Mouse (Mus musculus) layer of hippocampus, postnatal 36 days (tissue): ENCODE measurements around the gene Tmem30c. TPM values are rescaled to one million over a fixed set of nuclear protein-coding genes. Genes with fewer than 3 reads are reported as not detected.
"Not testable (repeated sequence)": the region's sequence is repeated elsewhere in the genome, so short reads cannot be mapped to it uniquely, and the experiment has no call there.

Experiments used
- DNase-seq, 2 experiments: peaks; one replicate each; pipeline ENCODE4 v3.0.0; 2022
- total RNA-seq, 2 experiments: library from RNA; stranded (reverse); gene quantifications; 2 replicates each; pipeline ENCODE4 v1.2.3; 2021

The Tmem30c gene
- total RNA-seq, 2 experiments from 2014 or later: 0.32 to 0.40 TPM

DNA sequence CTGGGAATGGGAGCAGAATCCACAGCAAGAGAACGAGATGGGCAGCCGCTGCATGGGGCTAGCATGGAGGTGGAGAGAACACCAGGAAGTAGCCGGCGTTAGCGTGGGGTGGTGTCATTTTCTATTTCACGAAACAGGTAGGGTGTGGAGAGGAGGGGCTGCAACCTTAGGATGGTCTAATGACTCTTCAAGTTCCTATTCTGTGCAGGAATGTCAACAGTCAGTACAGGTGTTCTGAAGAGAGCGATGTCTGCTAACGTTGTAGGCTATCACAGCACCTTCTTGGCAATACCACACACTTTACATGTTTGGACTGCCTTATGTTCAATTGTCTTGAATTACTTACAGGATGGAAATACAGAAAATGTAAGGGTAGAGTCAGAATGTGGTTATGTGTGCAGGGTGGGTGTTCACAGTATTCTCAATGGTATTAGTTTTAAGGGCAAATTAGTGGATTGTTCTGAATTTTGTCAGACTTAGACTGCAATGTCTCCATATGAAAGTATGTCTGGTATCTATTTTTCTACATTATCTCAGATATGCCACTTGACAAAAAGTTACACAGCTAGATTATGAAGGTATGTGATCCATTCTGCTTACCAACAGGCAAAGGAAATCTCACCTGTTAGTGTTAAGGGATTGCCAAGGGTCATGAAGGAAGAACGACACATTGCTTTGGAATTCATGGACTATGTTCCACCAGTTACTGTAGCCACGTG, 2.7 kb upstream of the Tmem30c start:
- DNase-seq: no peak

DNA sequence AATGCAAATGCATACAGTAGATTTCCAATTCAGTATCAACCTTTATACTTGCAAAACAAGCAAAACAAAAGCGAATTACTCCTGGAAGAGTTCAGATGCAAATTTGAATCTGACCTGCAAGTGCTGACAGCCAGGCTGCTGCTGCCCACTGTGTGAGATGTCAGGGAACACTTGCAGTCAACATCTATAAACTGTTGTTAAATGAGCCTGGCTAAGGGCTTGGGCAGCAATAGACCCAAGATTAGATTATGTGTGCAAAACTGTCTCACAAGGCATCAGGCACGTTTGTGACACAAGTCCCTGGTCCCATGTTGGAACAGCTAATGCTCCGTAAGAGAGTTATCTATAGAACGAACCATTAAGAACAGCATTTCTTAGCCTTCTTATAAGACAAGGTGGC, 369 bp downstream of the Tmem30c start:
- DNase-seq: no peak

DNA sequence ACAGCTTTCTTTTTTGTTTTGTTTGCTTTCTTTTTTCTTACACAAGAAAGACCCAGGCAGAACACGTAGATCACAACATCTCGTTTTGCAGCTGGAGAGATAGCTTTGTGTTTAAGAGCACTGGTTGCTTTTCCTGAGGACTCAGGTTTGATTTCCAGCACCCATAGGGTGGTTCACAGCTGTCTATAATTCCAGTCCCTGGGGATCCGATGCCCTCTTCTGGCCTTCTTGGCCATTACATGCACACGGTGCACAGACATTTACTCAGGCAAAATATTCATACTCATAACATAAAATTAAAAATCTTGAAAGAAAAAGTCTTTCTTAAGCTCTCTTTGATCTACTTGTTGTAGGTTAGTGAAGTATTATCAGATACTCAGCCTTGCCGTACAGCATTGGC, 969 bp downstream of the Tmem30c start:
- DNase-seq: no peak

DNA sequence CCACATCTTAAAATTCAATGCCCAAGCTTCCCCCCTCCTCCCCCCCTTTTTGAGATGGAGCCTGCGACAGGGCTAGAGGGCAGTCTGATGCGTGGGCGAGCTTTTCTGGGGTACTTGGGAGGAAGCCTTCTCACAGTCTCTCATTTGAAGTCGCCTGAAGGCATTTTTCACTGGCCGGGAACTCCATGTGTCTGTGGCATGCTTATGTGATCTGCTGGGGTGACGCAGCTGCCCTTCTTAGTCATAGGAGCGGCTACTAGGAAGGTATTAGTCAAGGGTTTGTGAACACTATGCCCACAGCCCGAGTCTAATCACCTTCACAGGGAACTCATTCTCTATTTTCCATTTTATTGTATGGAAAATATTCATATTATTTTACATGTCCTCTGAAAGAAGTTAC, 11.2 kb downstream of the Tmem30c start:
- DNase-seq: no peak

DNA sequence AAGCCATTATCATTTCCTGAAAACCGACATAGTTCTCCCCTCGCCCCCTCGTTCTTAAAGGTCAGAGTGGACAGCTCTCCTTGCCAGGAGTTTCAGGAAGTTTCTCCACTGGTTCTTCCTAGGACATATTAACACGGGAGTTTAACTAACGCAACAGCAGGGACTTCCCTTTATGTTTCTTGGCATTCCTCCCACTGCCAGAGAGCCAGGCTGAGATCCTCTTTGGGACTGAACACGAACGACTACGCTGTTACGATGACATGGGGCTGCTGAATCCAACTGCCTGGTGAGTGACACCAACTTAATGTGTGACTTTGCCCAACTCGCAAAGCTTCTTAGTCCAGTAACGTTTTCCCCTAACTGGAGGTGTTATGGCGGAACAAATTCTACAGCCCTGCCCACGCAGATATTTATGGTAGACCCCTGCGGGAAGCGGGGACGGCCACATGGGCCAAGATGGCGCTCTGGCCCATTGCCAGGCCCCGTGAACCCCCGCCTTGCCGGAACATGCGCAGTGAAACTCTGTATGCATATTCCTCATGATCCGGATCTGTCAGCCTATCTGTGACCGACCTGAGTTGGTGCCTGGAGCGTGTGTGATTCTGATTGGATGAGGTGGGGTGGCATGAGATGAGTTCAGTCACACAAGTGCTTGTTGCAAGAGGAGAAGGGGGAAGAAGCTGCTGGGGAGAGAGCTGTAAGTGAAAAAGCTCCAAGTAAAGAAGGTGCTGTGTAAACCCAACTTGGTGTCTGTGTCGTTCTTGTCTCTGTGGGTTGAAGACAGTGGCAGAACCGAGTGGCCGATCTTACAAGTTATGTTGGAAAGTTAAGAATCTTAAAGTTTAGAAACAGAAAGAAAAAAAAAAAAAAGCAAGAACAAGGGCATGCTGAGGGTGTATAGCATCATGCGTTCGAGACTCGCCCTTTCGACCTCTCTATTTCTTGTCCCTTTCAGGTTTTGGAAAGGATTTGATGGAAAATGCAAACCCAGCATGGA, 12.1 kb downstream of the Tmem30c start:
- DNase-seq: no peak

DNA sequence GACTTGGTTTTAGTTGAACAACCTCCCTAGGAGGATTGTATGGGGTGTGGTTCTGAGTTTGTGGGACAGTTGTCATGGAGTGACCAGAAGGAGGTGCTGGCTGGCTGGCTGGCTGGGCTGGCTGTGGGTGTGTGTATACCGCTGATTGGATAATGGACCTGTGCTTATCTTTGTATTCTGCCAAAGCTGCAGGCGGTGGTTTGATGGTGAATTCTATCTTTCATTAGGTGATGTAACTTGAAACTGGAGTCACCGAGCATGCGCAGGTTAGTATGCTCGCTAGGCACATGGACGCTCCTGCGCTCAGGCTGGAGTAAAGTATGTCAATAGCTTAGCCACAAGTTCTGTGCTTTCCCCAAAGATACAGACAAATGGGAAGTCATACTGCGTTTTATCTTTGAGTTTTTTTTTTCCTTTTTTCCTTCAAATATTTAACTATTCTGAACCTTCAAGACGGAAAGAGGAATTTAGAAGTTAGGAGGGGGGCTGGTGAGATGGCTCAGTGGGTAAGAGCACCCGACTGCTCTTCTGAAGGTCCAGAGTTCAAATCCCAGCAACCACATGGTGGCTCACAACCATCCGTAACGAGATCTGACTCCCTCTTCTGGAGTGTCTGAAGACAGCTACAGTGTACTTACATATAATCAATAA, 13.6 kb downstream of the Tmem30c start:
- no peak for DNase-seq

DNA sequence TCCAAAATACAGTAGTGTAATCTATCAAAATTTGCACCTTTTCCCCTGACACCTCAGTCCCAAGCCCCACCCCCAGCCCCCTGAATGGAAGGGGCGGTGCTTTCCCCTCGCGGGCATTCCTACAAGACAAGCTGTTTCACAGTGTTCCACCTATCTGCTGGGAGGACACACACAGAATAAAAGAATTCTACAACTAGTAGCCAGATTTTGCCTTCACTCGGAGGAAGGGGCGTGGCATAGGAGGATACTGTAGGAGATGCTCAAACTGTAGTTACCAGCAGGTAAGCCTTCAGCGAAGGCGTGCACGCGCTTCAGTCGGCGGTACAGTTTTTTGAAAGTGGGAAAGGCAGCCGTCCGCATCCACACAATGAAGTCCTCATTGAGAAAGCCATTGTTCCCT, 22.9 kb downstream of the Tmem30c start:
- DNase-seq: no peak

DNA sequence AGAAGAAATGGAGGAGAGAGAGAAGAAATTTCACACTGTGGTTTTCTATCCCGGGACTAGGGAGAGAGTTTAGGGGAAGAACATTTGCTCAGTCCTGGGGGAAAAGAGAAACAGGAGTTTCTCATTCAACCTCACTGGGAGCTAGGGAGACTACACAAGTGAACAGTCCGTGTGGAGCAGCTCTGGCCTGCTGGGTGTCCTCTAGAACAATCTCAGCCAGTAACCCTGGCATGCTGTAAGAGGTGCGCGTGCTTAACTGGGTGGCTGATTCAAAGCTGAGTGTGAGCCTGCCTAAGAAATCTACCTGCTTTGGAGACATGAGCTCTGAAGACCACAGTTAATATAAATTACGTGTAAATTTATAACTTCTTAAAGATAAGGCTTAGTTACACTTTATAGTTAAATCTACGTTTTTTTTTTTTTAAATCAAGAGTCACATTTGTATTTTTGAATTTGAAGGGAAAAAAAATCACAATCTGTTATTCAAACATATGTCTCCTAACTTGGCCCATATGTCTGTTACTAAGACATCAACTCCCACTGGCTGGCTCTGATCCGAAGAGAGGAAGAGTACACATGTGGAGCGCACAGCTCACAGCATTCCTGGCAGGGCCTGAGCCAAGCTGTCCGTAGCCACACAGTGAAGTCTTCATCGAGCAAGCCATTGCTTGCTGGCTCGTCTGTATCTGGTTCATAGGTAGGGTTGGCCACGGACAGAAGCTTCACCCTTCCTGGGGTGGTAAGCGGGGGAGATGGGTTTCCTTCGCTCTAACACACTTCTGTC, 24.4 kb downstream of the Tmem30c start:
- DNase-seq: peak; percentile 62 to 64

DNA sequence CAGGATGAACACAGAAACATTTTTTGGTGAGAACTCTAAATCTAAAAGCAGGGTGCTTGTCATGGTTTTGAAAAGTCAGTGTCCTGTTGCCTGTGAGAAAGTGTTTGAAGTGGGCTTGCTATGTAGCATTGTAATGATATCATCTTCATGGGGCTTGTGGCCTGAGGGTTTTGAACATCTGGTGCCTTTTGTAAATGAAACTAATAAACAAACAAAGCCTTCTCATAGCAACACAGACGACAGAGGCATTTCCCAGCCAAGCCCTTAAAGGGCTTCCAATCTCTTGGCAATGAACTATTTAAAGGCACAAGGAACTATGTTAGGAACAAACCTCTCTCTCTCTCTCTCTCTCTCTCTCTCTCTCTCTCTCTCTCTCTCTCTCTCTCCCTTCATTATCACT, 25.6 kb downstream of the Tmem30c start:
- no peak for DNase-seq

DNA sequence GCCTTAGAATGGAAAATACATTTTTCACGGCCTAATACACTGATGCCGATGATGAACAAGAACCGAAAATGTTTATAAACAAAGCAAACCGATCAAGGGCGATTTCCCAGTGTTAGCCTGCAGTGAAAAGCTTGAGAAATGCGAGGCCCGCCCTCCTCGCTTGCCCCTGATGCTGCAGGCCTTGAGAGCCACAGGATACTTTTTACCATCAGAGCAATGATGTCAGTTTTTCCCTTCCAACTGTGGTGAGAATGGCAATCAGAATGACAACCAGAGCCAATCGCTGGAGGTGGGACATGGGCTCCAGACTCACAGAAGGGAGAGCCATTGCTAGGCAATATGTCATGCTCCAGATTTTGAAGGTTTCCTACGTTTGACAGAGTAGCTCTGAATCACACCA, 32.5 kb downstream of the Tmem30c start:
- DNase-seq: no peak

DNA sequence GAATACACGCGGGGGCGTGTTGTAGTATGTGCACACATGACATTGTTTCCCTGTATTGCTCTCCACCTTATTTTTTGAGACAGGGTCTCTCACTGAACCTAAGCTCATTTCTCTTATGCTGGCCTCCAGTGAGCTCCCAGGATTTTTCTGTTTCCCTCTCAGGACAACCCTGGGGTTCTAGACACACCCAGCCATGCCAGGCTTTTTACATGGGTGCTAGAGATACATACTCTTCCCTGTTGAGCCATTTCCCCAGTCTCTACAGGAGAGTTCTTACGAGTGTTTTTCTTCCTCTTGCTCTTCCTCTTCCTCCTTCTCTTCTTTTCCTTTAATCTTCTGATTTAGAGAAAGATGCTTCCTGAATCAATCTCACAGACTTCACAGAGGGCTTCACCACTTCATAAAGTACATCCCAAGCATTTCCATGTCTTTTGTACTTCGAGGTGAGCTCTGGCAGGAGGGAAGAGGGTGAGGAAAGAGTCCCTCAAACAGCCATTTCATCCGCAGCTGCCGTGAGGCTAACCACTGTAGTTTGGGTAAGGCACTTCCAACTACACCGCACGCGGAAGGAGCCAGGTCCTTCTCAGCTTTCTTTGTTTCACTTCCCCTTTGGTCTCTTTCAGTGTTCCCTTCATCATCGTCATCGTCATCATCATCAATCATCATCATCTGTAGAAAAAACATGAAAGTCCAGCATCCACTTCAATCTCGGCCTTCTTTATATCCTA, 33.1 kb downstream of the Tmem30c start:
- DNase-seq: no peak

DNA sequence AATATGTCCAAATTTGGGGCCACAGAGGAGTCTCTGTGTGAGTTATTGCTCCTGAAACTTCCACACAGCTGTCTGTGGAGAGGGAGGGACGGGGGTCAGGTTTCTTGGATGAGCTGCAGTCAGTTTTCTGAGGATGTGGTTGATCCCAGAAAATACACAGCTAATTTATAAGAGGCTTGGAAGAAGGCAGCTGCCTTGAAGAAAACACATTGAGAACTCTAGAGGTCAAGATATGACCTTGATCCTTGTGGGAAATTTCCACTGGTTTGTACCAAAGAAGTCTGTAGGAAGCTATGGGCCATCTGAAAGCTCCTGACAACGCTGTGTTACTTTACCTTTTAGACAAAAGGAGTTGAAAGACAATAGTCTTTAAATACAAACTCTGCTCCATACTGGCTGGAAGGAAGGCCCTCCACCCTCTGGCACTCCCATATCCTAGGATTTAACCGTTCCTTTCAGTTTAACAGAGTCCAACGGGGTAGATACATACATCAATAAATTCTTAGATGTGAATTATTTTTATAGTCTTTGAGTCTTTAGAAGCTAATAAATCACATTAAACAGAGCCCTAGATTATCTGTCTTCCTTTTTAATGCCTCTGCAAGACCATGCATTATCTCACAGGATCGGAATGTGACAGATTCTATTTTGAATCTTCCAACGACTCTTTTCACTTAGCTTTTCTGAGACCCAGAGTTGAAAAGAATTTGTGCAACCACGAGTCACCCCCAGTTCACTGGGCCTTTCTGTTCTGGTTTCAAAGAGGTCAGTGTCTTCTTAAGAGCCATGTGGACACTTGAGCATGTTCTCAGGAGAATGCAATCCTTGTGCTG, 40.9 kb downstream of the Tmem30c start:
- DNase-seq: no peak

DNA sequence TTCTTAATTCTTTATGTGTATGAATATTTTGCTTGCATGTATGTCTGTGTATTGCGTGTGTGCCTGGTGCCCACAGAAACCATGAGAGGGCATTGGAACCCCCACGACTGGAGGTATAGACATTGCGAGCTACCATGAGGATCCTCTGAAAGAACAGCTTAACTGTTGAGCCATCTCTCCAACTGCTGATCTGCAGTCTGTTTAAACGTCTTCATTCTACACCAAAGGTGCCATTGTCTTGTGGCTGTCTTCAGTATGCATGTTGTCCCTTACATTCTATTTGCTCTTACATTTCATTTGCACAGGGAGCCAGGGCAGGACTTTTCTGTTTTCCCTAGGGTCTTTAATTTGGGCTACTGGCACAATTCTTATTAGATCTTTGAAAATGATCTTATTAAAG, 41.7 kb downstream of the Tmem30c start:
- no peak for DNase-seq

DNA sequence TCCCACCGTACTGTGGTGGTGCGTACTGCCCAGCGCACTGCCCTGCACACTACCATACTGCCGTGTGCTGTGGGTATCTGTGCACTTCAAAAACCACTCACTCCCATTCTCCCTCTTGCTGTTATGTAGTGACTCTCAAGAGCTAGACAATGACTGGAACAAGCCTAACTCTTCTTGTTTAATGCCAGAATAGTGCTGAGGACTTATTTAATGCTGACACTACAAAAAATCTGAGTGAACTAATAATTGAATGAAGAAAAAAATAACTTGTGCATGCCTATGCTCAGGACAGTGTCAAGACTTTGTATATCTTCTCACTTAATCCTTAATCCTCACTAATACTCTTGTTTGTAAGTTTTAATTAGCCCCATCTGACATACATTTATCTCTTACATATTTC, 45.2 kb downstream of the Tmem30c start:
- DNase-seq: no peak

DNA sequence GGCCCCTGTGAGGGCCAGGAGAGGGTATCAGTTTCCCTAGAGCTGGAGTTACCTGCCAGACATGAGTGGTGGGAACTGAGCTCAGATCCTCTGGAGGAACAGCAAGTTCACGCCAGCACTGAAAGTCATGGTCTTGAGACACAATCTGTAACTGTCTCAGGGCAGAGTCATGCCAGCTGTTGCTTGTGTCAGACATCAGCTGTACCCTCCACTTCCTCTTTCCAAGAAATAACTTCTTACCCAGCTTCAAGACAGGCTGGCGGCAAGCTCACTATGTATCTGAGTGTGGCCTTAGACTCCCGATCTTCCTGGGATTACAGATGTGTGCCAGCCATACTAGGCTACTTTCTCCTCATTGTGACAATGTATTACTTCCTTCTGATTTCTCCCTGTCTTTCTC, 46.1 kb downstream of the Tmem30c start:
- no peak for DNase-seq

DNA sequence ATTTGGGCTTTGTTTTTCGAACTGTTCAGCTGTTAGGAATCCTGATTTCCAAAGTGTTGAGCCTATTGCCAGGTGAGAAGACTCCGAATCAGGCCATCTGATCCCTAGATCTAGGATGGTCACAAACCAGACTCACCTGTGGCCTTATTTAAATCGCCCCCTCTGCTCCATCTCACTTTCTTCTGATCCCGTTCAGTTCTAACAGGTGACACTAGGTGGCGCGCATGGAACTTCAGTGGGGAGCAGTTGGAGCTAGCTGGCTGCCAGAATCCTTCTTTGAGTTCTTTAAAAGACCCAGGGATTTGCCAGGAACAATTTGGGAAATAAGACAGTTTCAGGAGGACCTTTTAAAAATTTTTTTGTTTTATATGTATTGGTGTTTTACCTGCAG, 48.8 kb downstream of the Tmem30c start:
- DNase-seq: peak; percentile 68 to 77

DNA sequence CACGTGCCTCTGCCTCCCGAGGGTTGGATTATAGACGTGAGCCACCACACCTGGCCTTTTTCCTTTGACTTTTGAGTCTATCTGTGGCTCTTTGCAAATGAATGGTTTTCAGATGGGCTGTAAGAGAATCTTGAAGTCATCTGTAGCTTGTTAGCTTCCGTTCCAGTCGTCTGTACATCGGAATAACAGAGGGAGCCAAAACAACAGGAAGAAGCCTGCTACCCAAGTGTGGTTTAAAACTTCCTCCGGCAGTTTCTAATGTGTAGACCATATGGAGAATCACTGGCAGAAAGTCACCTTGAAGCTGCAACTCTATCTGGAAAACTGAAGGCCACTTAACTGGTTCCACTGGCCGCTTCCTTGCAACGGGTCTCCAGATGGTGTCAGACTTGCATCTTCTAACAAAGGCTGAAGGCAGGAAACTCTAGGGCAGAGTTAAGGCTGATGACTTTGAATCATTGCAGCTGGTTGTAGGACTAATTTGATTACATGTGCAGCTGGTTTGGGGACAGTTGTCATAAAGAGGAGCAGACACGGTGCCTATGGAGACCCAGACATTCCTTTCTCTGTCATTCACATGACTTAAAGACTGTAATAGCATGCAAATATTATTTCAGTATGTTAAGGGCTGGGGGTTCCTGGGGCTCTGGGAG, 49.3 kb downstream of the Tmem30c start:
- DNase-seq: no peak

DNA sequence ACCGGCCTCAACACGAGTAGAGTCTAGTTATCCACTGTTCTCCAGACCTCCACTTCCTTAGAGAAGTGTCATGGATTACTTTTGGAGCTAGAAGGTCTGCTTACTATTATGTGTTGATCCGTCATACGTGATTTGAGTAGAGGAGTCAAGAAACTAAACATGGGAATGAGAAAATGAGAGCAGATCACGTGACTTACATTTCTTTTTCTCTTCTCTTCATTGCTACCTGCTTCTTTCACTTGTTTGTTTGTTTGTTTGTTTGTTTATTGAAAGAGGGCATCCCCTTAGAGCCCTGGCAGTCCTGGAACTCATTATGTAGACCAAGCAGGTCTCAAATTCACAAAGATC, 49.8 kb downstream of the Tmem30c start:
- no peak for DNase-seq

DNA sequence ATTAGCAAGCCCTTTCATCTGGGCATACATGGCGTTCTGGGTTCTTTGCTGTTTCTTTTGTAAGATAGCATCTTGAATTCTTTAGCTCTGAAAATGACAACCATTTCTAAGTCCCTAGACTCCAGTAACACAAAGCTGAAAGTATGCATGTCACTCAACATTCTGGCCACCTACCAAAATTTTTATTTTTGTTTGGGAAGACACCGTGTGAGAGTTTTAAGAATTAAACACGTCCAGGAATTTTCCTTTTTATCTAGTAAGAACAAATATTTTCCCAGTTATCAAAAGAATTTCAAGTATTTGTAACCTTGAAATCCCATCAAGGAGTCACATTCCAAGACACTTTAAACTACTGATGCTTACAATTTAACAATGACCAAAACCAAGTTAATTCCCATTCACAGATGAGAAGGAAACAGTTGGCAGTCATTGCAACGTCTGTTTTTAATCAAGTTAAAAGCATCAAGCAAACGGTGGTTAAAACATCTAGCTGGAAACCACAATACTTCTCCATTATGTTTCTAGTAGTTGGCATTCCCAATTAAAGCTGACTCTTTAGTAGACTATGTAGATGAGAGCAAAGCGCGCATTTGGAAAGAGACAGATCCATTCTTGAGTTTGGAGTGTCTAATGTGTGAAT, 56.7 kb downstream of the Tmem30c start:
- DNase-seq: no peak

DNA sequence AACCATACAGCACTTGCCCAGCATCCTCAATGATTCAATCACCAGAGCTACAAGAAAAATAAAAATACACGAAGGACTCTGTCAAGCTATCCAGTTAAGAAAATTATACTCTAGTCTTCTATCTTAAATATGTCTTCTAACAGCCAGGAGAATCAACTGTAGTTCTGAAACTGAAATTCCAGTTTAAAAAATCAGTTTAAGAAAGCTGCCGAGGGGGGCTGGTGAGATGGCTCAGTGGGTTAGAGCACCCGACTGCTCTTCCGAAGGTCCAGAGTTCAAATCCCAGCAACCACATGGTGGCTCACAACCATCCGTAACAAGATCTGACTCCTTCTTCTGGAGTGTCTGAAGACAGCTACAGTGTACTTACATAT, 60.7 kb downstream of the Tmem30c start:
- not testable (repeated sequence) for DNase-seq
